Mouse (Mus musculus) stomach, postnatal 0 days (tissue): Measurements from ENCODE around the gene Acot13.
A peak's percentile ranks its signal among the peaks of the same experiment; 100 is the strongest.

ENCODE experiments used
- CTCF ChIP-seq: IDR thresholded peaks from 2 replicates; pipeline ENCODE4 v1.5.1; 2016; ENCODE audit warnings: antibody characterized with exemption, low read depth, mild to moderate bottlenecking, moderate library complexity
- EP300 ChIP-seq: optimal IDR thresholded peaks from 2 replicates; pipeline ENCODE3; 2016; ENCODE audit warnings: antibody characterized with exemption

- 0 out of 2 replicates have a peak, but pooled peaks have one; percentile 5 for TF ChIP-seq CTCF
- no peak for TF ChIP-seq EP300
Observed at GRCm38 (mm10) chr13:24824647-24825046, 6.7 kb downstream of the Acot13 start.
